Mouse (Mus musculus): ENCODE data around the gene Skap1. TPM values are rescaled to one million over a fixed set of nuclear protein-coding genes. Genes with fewer than 3 reads are reported as not detected.

Gene Skap1
- polyA plus RNA-seq, 1 experiment = not detected

- Histone ChIP-seq H3K4me3 (replicated peaks) (peak overlapping the region; percentile 79), H3K36me3 (replicated peaks; ENCODE audit: low read length) (no peaks in the 10 kb centered on the region), H3K27me3 (replicated peaks) (peaks cover 41% of the 10 kb centered on the region), H3K9me3 (no peaks in the 10 kb centered on the region), H3K4me1 (peaks cover 16% of the 10 kb centered on the region)
- TF ChIP-seq FLI1 (IDR thresholded peaks at IDR 0.05; ENCODE audit: low read length) (no peak), GATA1 (IDR thresholded peaks at IDR 0.05; ENCODE audit: borderline replicate concordance, low read length) (no peak)
Observed at GRCm38 (mm10) chr11:96673792-96674191, 209.4 kb downstream of the Skap1 start.

DNA sequence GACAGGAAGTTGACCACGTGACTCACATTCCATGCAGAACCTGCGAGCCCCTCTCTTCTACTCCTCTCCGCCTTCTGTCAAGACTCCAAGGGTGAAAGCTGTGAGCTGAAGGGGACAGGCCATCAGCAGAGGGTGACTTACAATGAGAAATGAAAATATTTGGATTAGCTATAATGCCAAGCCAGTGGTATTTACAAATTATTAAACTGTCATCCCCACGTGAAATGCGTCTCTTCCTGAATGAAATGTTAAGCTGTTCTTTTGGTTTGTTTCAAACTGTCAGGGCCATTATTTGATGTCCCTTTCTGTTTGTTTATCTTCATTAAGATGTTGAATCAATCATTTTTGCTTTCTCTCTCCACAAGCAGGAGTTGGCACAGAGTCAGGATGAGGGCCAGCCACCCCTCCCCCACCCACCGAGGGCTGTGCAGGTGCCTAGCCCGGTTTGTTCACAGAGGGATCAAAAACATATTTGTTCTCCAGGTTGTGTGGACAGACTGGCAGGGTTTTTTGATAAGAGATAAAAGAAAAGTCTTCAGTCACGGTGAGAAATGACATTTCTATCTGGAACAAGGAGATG is 210.5 kb downstream of the Skap1 start:
- H3K4me1 ChIP-seq = peaks cover 12% of the 10 kb centered on the region
- H3K36me3 ChIP-seq (replicated peaks; ENCODE audit: low read length) = no peaks in the 10 kb centered on the region
- H3K27me3 ChIP-seq (replicated peaks) = peaks cover 44% of the 10 kb centered on the region
- no peak overlapping the region for H3K4me3 ChIP-seq (replicated peaks)
- TF ChIP-seq FLI1 (IDR thresholded peaks at IDR 0.05; ENCODE audit: low read length) = no peak
- no peak for TF ChIP-seq GATA1 (IDR thresholded peaks at IDR 0.05; ENCODE audit: borderline replicate concordance, low read length)
- peaks cover under 1% of the 10 kb centered on the region for H3K9me3 ChIP-seq

DNA sequence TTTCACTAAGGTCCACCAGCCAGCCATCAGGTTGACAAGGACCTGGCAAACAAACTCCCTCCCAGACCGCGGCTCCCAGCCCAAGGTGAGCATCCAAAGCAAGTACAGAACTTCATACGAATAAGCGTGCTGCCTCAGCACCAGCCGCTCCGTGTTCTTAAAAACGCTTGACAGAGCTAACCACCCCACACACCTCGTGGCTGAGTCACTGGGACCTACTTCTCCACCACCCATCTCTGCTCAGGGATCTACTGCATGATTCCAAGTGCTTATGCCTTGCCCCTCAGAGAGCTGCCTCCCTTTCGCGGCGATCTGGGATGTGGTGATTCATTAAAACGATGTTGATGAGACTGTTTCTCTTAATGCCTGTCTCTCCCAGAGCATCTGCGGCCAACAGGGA is 213.6 kb downstream of the Skap1 start:
- Histone ChIP-seq H3K4me1 (peaks cover 12% of the 10 kb centered on the region), H3K4me3 (replicated peaks) (no peak overlapping the region), H3K9me3 (peaks cover 5% of the 10 kb centered on the region), H3K27me3 (replicated peaks) (peaks cover 63% of the 10 kb centered on the region), H3K36me3 (replicated peaks; ENCODE audit: low read length) (no peaks in the 10 kb centered on the region)
- no peak for TF ChIP-seq GATA1 (IDR thresholded peaks at IDR 0.05; ENCODE audit: borderline replicate concordance, low read length)
- no peak for TF ChIP-seq FLI1 (IDR thresholded peaks at IDR 0.05; ENCODE audit: low read length)

GRCm38 (mm10) chr11:96679026-96679425 is 214.6 kb downstream of the Skap1 start:
- peaks cover 5% of the 10 kb centered on the region for H3K9me3 ChIP-seq
- H3K4me1 ChIP-seq = peaks cover 4% of the 10 kb centered on the region; the same call in 1 of the 2 replicates
- H3K4me3 ChIP-seq (replicated peaks) = no peak overlapping the region
- H3K36me3 ChIP-seq (replicated peaks; ENCODE audit: low read length) = no peaks in the 10 kb centered on the region
- H3K27me3 ChIP-seq (replicated peaks) = peaks cover 60% of the 10 kb centered on the region
- TF ChIP-seq GATA1 (IDR thresholded peaks at IDR 0.05; ENCODE audit: borderline replicate concordance, low read length) (no peak), FLI1 (IDR thresholded peaks at IDR 0.05; ENCODE audit: low read length) (no peak)

DNA sequence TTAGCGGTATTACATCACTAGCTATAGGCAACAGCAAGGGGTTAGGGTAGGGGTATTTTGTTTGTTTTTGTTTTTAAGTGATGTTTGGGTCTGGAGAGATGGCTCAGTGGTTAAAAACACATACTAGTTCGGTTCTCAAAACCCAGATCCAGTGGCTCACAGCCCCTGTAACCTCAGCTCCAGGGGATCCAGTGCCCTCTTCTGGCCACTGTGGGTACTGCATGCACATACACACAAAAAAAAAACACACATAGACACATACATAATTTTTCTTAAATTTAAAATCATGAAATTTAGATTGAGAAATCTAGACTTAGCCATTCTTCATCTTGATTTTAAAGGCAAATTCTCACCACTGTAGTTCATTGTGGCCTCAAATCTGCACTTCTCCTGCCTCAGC is 221.0 kb downstream of the Skap1 start:
- peaks cover 2% of the 10 kb centered on the region; the same call in 1 of the 2 replicates for H3K4me1 ChIP-seq
- H3K27me3 ChIP-seq (replicated peaks) = peaks cover 38% of the 10 kb centered on the region
- TF ChIP-seq FLI1 (IDR thresholded peaks at IDR 0.05; ENCODE audit: low read length) = no peak
- TF ChIP-seq GATA1 (IDR thresholded peaks at IDR 0.05; ENCODE audit: borderline replicate concordance, low read length) = no peak
- no peaks in the 10 kb centered on the region for H3K36me3 ChIP-seq (replicated peaks; ENCODE audit: low read length)
- H3K4me3 ChIP-seq (replicated peaks) = no peak overlapping the region
- no peaks in the 10 kb centered on the region for H3K9me3 ChIP-seq

GRCm38 (mm10) chr11:96686713-96687280 is 222.4 kb downstream of the Skap1 start:
- Histone ChIP-seq H3K9me3 (no peaks in the 10 kb centered on the region), H3K4me3 (replicated peaks) (no peak overlapping the region), H3K4me1 (peaks cover 2% of the 10 kb centered on the region; the same call in 1 of the 2 replicates), H3K36me3 (replicated peaks; ENCODE audit: low read length) (no peaks in the 10 kb centered on the region), H3K27me3 (replicated peaks) (peaks cover 37% of the 10 kb centered on the region)
- TF ChIP-seq GATA1 (IDR thresholded peaks at IDR 0.05; ENCODE audit: borderline replicate concordance, low read length) = no peak
- TF ChIP-seq FLI1 (IDR thresholded peaks at IDR 0.05; ENCODE audit: low read length) = no peak

DNA sequence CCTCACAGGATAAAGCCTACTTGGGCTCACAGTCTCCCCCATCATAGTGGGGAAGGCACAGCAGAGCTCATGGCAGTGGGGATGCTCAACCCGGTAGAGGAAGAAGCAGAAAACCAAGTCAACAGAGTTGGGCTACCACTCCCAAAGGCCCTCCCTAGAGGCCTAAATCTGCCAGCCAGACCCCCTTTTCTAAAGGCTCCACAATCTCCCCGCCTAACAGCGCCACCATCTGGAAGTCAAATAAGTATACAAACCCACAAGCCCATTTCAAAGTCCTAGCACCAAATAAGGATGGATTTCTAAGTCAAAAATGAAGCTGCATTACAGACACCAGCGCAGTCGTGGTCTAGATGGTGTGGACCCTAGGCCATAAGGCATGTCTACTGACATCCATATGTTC is 227.9 kb downstream of the Skap1 start:
- Histone ChIP-seq H3K4me3 (replicated peaks) (no peak overlapping the region), H3K27me3 (replicated peaks) (peaks cover 35% of the 10 kb centered on the region), H3K9me3 (no peaks in the 10 kb centered on the region), H3K36me3 (replicated peaks; ENCODE audit: low read length) (no peaks in the 10 kb centered on the region), H3K4me1 (no peaks in the 10 kb centered on the region)
- no peak for TF ChIP-seq FLI1 (IDR thresholded peaks at IDR 0.05; ENCODE audit: low read length)

DNA sequence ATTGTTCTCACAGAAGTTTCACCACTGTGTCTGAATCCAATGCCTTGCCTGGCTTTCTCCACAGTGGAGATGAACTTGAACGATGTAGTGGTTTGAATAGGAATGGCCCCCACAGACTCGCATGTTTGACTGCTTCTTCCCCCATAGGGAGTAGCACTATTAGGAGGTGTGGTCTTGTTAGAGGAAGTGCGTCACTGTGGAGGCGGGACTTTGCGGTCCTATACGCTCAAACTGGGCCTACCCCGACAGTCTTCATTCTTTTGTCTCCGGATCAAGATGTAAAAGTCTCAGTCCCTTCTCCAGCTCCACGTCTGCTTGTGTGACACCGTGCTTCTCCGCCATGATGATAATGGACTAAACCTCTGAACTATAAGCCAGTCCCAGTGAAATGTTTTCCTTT is 229.0 kb downstream of the Skap1 start:
- Histone ChIP-seq H3K4me1 (no peaks in the 10 kb centered on the region), H3K27me3 (replicated peaks) (peaks cover 28% of the 10 kb centered on the region), H3K9me3 (no peaks in the 10 kb centered on the region), H3K36me3 (replicated peaks; ENCODE audit: low read length) (no peaks in the 10 kb centered on the region), H3K4me3 (replicated peaks) (no peak overlapping the region)
- TF ChIP-seq FLI1 (IDR thresholded peaks at IDR 0.05; ENCODE audit: low read length) = no peak
- TF ChIP-seq GATA1 (IDR thresholded peaks at IDR 0.05; ENCODE audit: borderline replicate concordance, low read length) = no peak

DNA sequence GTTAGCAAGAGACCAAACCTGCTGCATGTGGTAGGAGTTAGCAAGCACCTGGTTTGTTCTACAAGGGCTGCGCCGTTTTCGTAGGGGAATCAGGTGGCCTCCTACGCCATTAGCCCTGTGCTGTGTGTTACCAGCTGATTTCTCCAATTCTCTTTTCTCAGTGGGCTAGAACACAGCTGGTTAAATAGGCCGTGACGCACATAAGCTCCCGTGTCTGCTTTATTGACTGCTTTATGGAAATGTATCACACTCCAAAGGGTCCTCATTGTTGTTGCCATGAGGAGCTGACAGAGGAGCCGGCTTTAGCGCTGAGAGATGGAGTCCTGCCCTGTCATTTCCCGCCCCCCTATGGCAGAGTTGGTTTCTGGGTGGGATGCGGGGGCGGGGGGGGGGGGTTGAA is 230.4 kb downstream of the Skap1 start:
- no peaks in the 10 kb centered on the region for H3K9me3 ChIP-seq
- H3K36me3 ChIP-seq (replicated peaks; ENCODE audit: low read length) = no peaks in the 10 kb centered on the region
- H3K4me3 ChIP-seq (replicated peaks) = no peak overlapping the region
- H3K4me1 ChIP-seq = no peaks in the 10 kb centered on the region
- peaks cover 32% of the 10 kb centered on the region for H3K27me3 ChIP-seq (replicated peaks)
- TF ChIP-seq FLI1 (IDR thresholded peaks at IDR 0.05; ENCODE audit: low read length) = no peak
- TF ChIP-seq GATA1 (IDR thresholded peaks at IDR 0.05; ENCODE audit: borderline replicate concordance, low read length) = no peak

- no peaks in the 10 kb centered on the region for H3K9me3 ChIP-seq
- no peak overlapping the region for H3K4me3 ChIP-seq (replicated peaks)
- no peaks in the 10 kb centered on the region for H3K4me1 ChIP-seq
- TF ChIP-seq GATA1 (IDR thresholded peaks at IDR 0.05; ENCODE audit: borderline replicate concordance, low read length) (no peak), FLI1 (IDR thresholded peaks at IDR 0.05; ENCODE audit: low read length) (no peak)
- peaks cover 30% of the 10 kb centered on the region for H3K27me3 ChIP-seq (replicated peaks)
- no peaks in the 10 kb centered on the region for H3K36me3 ChIP-seq (replicated peaks; ENCODE audit: low read length)
Observed at GRCm38 (mm10) chr11:96696168-96696727, 231.9 kb downstream of the Skap1 start.

Data from megakaryocyte, embryonic 14.5 days (primary cell).